Mouse (Mus musculus) frontal cortex, adult (tissue): ENCODE data around the gene Naa16.

Experiments
- ATAC-seq: cut with Nextera tagmentation; 2 replicates; pipeline ENCODE4 v1.9.2; 2017; ENCODE audit warnings: mild to moderate bottlenecking, moderate library complexity, mixed read lengths; ENCODE audit not compliant: low TSS enrichment

Naa16 gene

GRCm38 (mm10) chr14:79299230-79299629 is 91.3 kb downstream of the Naa16 start:
- no peak for ATAC-seq

GRCm38 (mm10) chr14:79298314-79298992 is 92.1 kb downstream of the Naa16 start:
- ATAC-seq = no peak

GRCm38 (mm10) chr14:79296836-79297235 is 93.7 kb downstream of the Naa16 start:
- no peak for ATAC-seq

- ATAC-seq = no peak
Measured at GRCm38 (mm10) chr14:79296201-79296600, 94.4 kb downstream of the Naa16 start.

- ATAC-seq = no peak
Measured at GRCm38 (mm10) chr14:79295579-79295978, 95.0 kb downstream of the Naa16 start.

- no peak for ATAC-seq
Measured at GRCm38 (mm10) chr14:79294950-79295349, 95.6 kb downstream of the Naa16 start.

GRCm38 (mm10) chr14:79294051-79294814 is 96.3 kb downstream of the Naa16 start:
- no peak for ATAC-seq

- ATAC-seq = no peak
Measured at GRCm38 (mm10) chr14:79293119-79293780, 97.3 kb downstream of the Naa16 start.

GRCm38 (mm10) chr14:79291629-79292028 is 98.9 kb downstream of the Naa16 start:
- no peak for ATAC-seq

- ATAC-seq = peak; percentile 35; the same call in 1 of the 2 replicates
Measured at GRCm38 (mm10) chr14:79290683-79291425, 99.7 kb downstream of the Naa16 start.

GRCm38 (mm10) chr14:79289909-79290308 is 100.7 kb downstream of the Naa16 start:
- no peak for ATAC-seq

GRCm38 (mm10) chr14:79288280-79288679 is 102.3 kb downstream of the Naa16 start:
- ATAC-seq = no peak

GRCm38 (mm10) chr14:79287251-79287863 is 103.2 kb downstream of the Naa16 start:
- ATAC-seq = no peak

GRCm38 (mm10) chr14:79285549-79285948 is 105.0 kb downstream of the Naa16 start:
- ATAC-seq = no peak

- no peak for ATAC-seq
Measured at GRCm38 (mm10) chr14:79284616-79285015, 106.0 kb downstream of the Naa16 start.

- ATAC-seq = peak; percentile 87
Measured at GRCm38 (mm10) chr14:79283952-79284351, 106.6 kb downstream of the Naa16 start.

- ATAC-seq = no peak
Measured at GRCm38 (mm10) chr14:79281894-79282553, 108.6 kb downstream of the Naa16 start.

GRCm38 (mm10) chr14:79280456-79280855 is 110.1 kb downstream of the Naa16 start:
- no peak for ATAC-seq

- ATAC-seq = no peak
Measured at GRCm38 (mm10) chr14:79279494-79279893, 111.1 kb downstream of the Naa16 start.

GRCm38 (mm10) chr14:79278927-79279326 is 111.7 kb downstream of the Naa16 start:
- ATAC-seq = no peak

GRCm38 (mm10) chr14:79277922-79278321 is 112.7 kb downstream of the Naa16 start:
- no peak for ATAC-seq
